Mouse (Mus musculus) ES-Bruce4 (cell line): Measurements from ENCODE around the gene Mgll. TPM values are rescaled to one million over a fixed set of nuclear protein-coding genes. Genes with fewer than 3 reads are reported as not detected.

Experiments used
- H3K27ac ChIP-seq: 2 replicates; pipeline ENCODE4 v1.5.1; 2012; ENCODE audit warnings: low read length, inconsistent platforms; ENCODE audit not compliant: insufficient read depth
- H3K27me3 ChIP-seq: 2 replicates; pipeline ENCODE4 v1.6.1; 2012; ENCODE audit warnings: mild to moderate bottlenecking, low read length, inconsistent platforms; ENCODE audit not compliant: control insufficient read depth, poor library complexity, insufficient read depth, severe bottlenecking
- H3K36me3 ChIP-seq: 2 replicates; pipeline ENCODE4 v1.6.1; 2012; ENCODE audit warnings: inconsistent platforms, mild to moderate bottlenecking, low read length, moderate library complexity; ENCODE audit not compliant: control insufficient read depth, poor library complexity, insufficient read depth, severe bottlenecking
- H3K4me1 ChIP-seq: one replicate; pipeline ENCODE4 v1.8.1; 2011; ENCODE audit warnings: low read length; ENCODE audit not compliant: control insufficient read depth, insufficient read depth
- H3K4me3 ChIP-seq: 2 replicates; pipeline ENCODE4 v1.5.1; 2011; ENCODE audit warnings: low read depth, mild to moderate bottlenecking, low read length
- H3K9ac ChIP-seq: 2 replicates; pipeline ENCODE4 v1.6.1; 2012; ENCODE audit warnings: low read depth, mild to moderate bottlenecking, inconsistent platforms; ENCODE audit not compliant: poor library complexity, severe bottlenecking
- H3K9me3 ChIP-seq: replicated peaks from 2 replicates; pipeline ENCODE4 v1.6.1; 2012; ENCODE audit warnings: mild to moderate bottlenecking, low read length, inconsistent platforms; ENCODE audit not compliant: control insufficient read depth, poor library complexity, insufficient read depth, severe bottlenecking
- CTCF ChIP-seq: IDR thresholded peaks from one replicate; pipeline ENCODE4 v1.8.1; 2011; ENCODE audit warnings: low read depth, low read length
- EP300 ChIP-seq: IDR thresholded peaks from 2 replicates; pipeline ENCODE4 v1.6.1; 2011; ENCODE audit warnings: low read depth, low read length; ENCODE audit not compliant: insufficient read depth
- POLR2A ChIP-seq: IDR thresholded peaks from one replicate; pipeline ENCODE4 v1.8.1; 2011; ENCODE audit warnings: low read length; ENCODE audit not compliant: insufficient read depth
- polyA plus RNA-seq: library from polyadenylated mRNA; stranded (reverse); fragments of >200 nt; gene quantifications from 2 replicates; pipeline ENCODE4 v1.2.4, GENCODE M21; 2011; ENCODE audit warnings: low read depth; ENCODE audit not compliant: missing spikeins, insufficient read depth, insufficient read length

Mgll gene
- polyA plus RNA-seq, 1 experiment: 3.4 TPM

- no peaks in the 10 kb centered on the region for H3K4me1 ChIP-seq
- no peak overlapping the region for H3K9ac ChIP-seq
- no peak overlapping the region for H3K4me3 ChIP-seq
- H3K36me3 ChIP-seq: no peaks in the 10 kb centered on the region
- H3K9me3 ChIP-seq: no peaks in the 10 kb centered on the region
- TF ChIP-seq POLR2A: no peak
- no peak for TF ChIP-seq EP300
- no peak for TF ChIP-seq CTCF
- H3K27ac ChIP-seq: no peak overlapping the region
- H3K27me3 ChIP-seq: no peaks in the 10 kb centered on the region
These were observed 87.7 kb downstream of the Mgll start for GRCm38 (mm10) chr6:88811880-88812400.

GRCm38 (mm10) chr6:88812886-88813285 lies 88.7 kb downstream of the Mgll start:
- H3K36me3 ChIP-seq: no peaks in the 10 kb centered on the region
- H3K9me3 ChIP-seq: no peaks in the 10 kb centered on the region
- no peaks in the 10 kb centered on the region for H3K4me1 ChIP-seq
- no peak for TF ChIP-seq EP300
- peak; percentile 3 for TF ChIP-seq CTCF
- H3K27me3 ChIP-seq: no peaks in the 10 kb centered on the region
- no peak overlapping the region for H3K4me3 ChIP-seq
- no peak overlapping the region for H3K9ac ChIP-seq
- no peak overlapping the region for H3K27ac ChIP-seq

GRCm38 (mm10) chr6:88813832-88814231 lies 89.6 kb downstream of the Mgll start:
- TF ChIP-seq CTCF: no peak
- TF ChIP-seq EP300: no peak
- TF ChIP-seq POLR2A: no peak
- H3K9me3 ChIP-seq: no peaks in the 10 kb centered on the region
- no peak overlapping the region for H3K9ac ChIP-seq
- H3K27me3 ChIP-seq: no peaks in the 10 kb centered on the region
- H3K4me3 ChIP-seq: no peak overlapping the region
- no peaks in the 10 kb centered on the region for H3K36me3 ChIP-seq
- no peak overlapping the region for H3K27ac ChIP-seq
- H3K4me1 ChIP-seq: no peaks in the 10 kb centered on the region

- Histone ChIP-seq H3K36me3 (no peaks in the 10 kb centered on the region), H3K9me3 (no peaks in the 10 kb centered on the region), H3K4me3 (no peak overlapping the region), H3K9ac (no peak overlapping the region), H3K27ac (no peak overlapping the region), H3K4me1 (no peaks in the 10 kb centered on the region), H3K27me3 (no peaks in the 10 kb centered on the region)
- TF ChIP-seq EP300: no peak
- no peak for TF ChIP-seq CTCF
- TF ChIP-seq POLR2A: no peak
These were observed 90.8 kb downstream of the Mgll start for GRCm38 (mm10) chr6:88815036-88815435.

GRCm38 (mm10) chr6:88815489-88815888 lies 91.3 kb downstream of the Mgll start:
- Histone ChIP-seq H3K27me3 (no peaks in the 10 kb centered on the region), H3K9me3 (no peaks in the 10 kb centered on the region), H3K4me3 (no peak overlapping the region), H3K9ac (no peak overlapping the region), H3K27ac (no peak overlapping the region), H3K36me3 (no peaks in the 10 kb centered on the region), H3K4me1 (no peaks in the 10 kb centered on the region)
- no peak for TF ChIP-seq CTCF
- no peak for TF ChIP-seq POLR2A
- no peak for TF ChIP-seq EP300

GRCm38 (mm10) chr6:88816913-88817312 lies 92.7 kb downstream of the Mgll start:
- no peak overlapping the region for H3K27ac ChIP-seq
- no peaks in the 10 kb centered on the region for H3K4me1 ChIP-seq
- no peak overlapping the region for H3K9ac ChIP-seq
- no peaks in the 10 kb centered on the region for H3K9me3 ChIP-seq
- TF ChIP-seq CTCF (no peak), POLR2A (no peak), EP300 (no peak)
- no peaks in the 10 kb centered on the region for H3K36me3 ChIP-seq
- H3K4me3 ChIP-seq: no peak overlapping the region
- no peaks in the 10 kb centered on the region for H3K27me3 ChIP-seq
